Mouse (Mus musculus) limb, embryonic 12.5 days (tissue): ENCODE measurements around the gene Zbtb22. TPM values are rescaled to one million over a fixed set of nuclear protein-coding genes. Genes with fewer than 3 reads are reported as not detected.
A peak's percentile ranks its signal among the peaks of the same experiment; 100 is the strongest.

Experiments used
- ATAC-seq: fragments of 200-750 bp; cut with Nextera tagmentation; 2 replicates; pipeline ENCODE4 v1.8.0; 2017; ENCODE audit warnings: low read depth, moderate TSS enrichment; ENCODE audit not compliant: insufficient number of reproducible peaks, insufficient read depth, low FRiP score, low TSS enrichment
- H3K27ac ChIP-seq: fragments of 300-500 bp; sonication (generic); 2 replicates; pipeline ENCODE4 v1.5.1; 2016; ENCODE audit warnings: mild to moderate bottlenecking, moderate library complexity
- H3K27me3 ChIP-seq: fragments of 300-500 bp; sonication (generic); 2 replicates; pipeline ENCODE4 v1.6.1; 2016; ENCODE audit warnings: mild to moderate bottlenecking, moderate library complexity
- H3K36me3 ChIP-seq: fragments of 300-500 bp; sonication (generic); 2 replicates; pipeline ENCODE4 v1.6.1; 2016; ENCODE audit warnings: mild to moderate bottlenecking, moderate library complexity
- H3K4me1 ChIP-seq: fragments of 300-500 bp; sonication (generic); replicated peaks from 2 replicates; pipeline ENCODE4 v1.6.1; 2016
- H3K4me2 ChIP-seq: fragments of 300-500 bp; sonication (generic); 2 replicates; pipeline ENCODE4 v1.6.1; 2016; ENCODE audit warnings: mild to moderate bottlenecking, moderate library complexity
- H3K4me3 ChIP-seq: fragments of 300-500 bp; sonication (generic); replicated peaks from 2 replicates; pipeline ENCODE4 v1.5.1; 2016; ENCODE audit warnings: mild to moderate bottlenecking
- H3K9ac ChIP-seq: fragments of 300-500 bp; sonication (generic); replicated peaks from 2 replicates; pipeline ENCODE4 v1.6.1; 2016; ENCODE audit warnings: mild to moderate bottlenecking, moderate library complexity
- H3K9me3 ChIP-seq: fragments of 300-500 bp; sonication (generic); 2 replicates; pipeline ENCODE4 v1.6.1; 2016; ENCODE audit warnings: mild to moderate bottlenecking, moderate library complexity
- WGBS: fragments of 180-500 bp; shearing (Covaris S2); methylation state at CpG from one replicate; pipeline ENCODE4 v1.1.7; 2016; 5-methylcytosine and 5-hydroxymethylcytosine counted together
- polyA plus RNA-seq: library from polyadenylated mRNA; unstranded; fragments of >200 nt; fragmentation: Nextera tagmentation; extraction: Ambion mirVana; gene quantifications from 2 replicates; pipeline ENCODE4 v1.2.1, GENCODE M21; 2016

Zbtb22 gene
- polyA plus RNA-seq, 1 experiment from 2014 or later, result 22.4 TPM

DNA sequence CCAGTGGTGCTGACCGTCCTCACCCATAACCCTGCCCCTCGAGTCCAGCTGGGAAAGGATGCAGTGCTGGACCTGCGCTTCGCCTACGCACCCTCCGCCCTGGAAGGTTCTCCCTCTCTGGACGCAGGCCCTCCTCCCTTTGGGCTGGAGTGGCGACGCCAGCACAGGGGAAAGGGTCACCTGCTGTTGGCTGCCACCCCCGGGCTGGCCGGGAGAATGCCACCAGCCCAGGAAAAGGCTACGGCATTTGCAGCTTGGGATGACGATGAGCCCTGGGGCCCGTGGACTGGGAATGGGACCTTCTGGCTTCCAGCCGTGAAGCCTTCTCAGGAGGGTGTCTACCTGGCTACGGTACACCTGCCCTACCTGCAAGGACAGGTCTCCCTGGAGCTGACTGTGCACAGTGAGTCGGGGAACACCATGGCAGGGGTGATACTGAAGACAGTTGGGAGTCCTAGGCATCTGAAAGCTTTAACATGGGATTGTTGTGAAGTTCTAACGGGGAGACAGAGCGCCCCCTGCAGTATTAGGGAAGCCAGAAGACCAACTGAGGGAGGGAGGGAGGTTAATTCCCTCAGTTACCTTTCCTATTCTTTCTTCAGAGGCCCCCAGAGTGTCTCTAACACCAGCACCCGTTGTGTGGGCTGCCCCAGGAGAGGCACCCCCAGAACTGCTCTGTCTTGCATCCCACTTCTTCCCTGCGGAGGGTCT is 9.9 kb downstream of the Zbtb22 start:
- no peaks in the 10 kb centered on the region for H3K9me3 ChIP-seq
- no peak overlapping the region for H3K9ac ChIP-seq
- H3K4me3 ChIP-seq, result no peak overlapping the region

DNA sequence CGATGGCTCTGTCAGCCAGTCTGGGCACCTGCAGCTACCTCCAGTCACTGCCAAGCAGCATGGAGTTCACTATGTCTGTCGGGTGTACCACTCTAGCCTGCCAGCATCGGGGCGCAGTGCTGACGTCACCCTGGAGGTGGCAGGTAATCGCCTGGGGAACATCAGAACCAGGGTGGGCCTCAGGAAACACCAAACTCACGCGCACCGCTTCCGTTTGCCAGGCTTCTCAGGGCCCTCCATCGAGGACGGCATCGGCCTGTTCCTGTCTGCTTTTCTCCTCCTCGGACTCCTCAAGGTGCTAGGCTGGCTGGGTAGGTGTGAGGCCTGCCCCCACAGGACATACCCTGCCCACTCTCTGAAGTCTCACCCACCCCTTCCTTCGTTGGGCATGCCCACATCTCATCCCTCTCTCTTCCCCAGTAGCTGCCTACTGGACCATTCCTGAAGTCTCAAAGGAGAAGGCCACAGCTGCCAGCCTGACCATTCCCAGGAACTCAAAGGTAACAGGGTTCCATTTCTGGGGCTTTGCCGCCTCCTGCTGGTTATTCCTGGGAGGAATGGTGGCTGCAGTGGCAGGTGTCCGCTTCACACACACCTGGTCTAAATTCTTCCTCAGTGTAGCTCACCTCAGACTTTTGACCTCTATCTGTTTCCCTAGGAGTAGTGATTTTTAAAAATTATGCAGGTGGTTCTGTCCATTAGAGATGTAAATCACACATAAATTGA is 10.7 kb downstream of the Zbtb22 start:
- Histone ChIP-seq H3K9ac (no peak overlapping the region), H3K4me1 (peaks cover 15% of the 10 kb centered on the region), H3K9me3 (no peaks in the 10 kb centered on the region), H3K4me2 (no peak overlapping the region), H3K27ac (no peak overlapping the region), H3K36me3 (peaks cover 29% of the 10 kb centered on the region), H3K27me3 (no peaks in the 10 kb centered on the region), H3K4me3 (no peak overlapping the region)
- 79% methylated on average over 17 of the region's 17 CpGs for whole genome bisulfite sequencing
- no peak for ATAC-seq

More for the DNA sequence above, 9.9 kb downstream of the Zbtb22 start:
- Histone ChIP-seq H3K27me3 (no peaks in the 10 kb centered on the region), H3K4me1 (peaks cover 9% of the 10 kb centered on the region), H3K27ac (no peak overlapping the region), H3K36me3 (peaks cover 29% of the 10 kb centered on the region), H3K4me2 (no peak overlapping the region)
- 81% methylated on average over 21 of the region's 21 CpGs for WGBS
- no peak for ATAC-seq

DNA sequence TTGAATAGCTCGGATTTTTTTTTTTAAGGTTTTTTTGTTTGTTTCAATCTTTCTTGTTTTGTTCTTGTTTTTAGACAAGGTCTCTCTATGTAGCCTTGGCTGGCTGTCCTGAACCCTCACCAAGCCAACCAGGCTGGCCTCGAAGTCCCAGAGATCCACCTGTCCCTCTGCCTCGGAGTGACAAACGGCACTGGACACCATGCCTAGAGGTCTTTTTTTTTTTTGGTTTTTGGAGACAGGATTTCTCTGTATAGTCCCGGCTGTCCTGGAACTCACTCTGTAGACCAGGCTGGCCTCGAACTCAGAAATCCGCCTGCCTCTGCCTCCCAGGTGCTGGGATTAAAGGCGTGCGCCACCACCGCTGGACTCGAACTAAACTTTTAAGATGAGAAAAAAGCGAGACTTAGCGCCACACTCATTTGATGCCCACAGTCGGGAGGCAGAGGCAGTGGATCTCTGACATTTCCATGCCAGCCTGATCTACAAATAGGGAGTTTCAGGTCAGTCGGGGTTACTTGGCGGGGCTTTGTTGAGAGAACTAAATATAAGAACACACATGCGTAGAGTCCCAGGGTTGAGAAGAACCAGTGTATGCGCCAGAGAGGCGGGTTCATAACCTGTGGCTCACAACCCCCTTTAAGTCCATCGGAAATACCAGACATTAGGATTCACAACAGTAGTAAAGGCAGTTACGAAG is 12.7 kb downstream of the Zbtb22 start:
- Histone ChIP-seq H3K9ac (peak overlapping the region; percentile 74), H3K36me3 (peaks cover 45% of the 10 kb centered on the region), H3K27ac (no peak overlapping the region), H3K4me2 (peak overlapping the region; percentile 88), H3K27me3 (no peaks in the 10 kb centered on the region), H3K4me1 (peaks cover 18% of the 10 kb centered on the region), H3K9me3 (no peaks in the 10 kb centered on the region), H3K4me3 (peak overlapping the region; percentile 73)
- WGBS, result 63% methylated on average over 21 of the region's 21 CpGs
- no peak for ATAC-seq

DNA sequence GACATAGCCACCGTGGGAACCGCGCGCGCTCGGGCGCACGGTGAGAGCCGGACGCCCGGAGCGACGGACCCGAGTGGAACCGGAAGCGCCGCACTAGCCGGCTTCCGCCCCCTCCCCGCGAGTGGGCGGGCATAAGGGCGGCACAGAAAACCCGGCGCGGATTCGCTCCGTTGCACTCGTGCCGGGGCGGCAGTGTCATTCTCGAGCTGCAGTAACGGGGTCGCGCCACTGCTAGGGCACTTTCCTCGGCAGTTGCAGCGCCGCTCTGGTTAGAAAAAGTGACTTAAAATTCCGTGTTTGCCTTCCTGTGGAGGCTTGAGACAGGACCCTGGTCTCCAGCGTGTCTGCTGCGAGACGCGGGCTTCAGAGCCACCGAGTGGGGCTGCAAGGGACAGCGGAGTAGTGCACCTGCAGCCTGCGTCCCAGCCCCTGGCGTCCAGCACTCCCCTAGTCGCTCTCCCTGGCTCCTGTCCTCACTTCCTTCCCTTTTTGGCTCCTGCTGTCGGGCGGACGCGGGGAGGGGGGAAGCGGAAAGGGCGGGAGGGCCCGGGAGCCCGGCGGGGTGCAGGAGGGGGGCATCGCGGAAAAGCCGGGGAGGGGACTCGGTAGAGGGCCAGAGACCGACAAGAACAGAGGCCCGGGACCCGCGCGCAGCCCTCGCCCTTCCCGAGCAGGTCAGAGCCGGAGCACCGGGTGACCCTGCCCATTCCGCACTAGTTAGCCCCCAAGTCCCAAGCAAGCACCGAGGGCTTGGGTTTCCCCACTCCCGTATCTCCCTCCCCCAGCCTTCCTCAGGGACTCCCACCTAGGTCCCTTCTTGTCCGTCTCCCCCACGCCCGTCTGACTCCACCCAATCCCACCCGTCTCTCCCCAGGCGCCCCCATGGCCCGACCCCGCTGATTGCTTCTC is 13.9 kb downstream of the Zbtb22 start, which contains the start of gene Rgl2:
Gene Rgl2, plus strand, starts transcription at position 173 of the 909 bp plus-strand sequence.
- ATAC-seq, result peak; percentile 63

DNA sequence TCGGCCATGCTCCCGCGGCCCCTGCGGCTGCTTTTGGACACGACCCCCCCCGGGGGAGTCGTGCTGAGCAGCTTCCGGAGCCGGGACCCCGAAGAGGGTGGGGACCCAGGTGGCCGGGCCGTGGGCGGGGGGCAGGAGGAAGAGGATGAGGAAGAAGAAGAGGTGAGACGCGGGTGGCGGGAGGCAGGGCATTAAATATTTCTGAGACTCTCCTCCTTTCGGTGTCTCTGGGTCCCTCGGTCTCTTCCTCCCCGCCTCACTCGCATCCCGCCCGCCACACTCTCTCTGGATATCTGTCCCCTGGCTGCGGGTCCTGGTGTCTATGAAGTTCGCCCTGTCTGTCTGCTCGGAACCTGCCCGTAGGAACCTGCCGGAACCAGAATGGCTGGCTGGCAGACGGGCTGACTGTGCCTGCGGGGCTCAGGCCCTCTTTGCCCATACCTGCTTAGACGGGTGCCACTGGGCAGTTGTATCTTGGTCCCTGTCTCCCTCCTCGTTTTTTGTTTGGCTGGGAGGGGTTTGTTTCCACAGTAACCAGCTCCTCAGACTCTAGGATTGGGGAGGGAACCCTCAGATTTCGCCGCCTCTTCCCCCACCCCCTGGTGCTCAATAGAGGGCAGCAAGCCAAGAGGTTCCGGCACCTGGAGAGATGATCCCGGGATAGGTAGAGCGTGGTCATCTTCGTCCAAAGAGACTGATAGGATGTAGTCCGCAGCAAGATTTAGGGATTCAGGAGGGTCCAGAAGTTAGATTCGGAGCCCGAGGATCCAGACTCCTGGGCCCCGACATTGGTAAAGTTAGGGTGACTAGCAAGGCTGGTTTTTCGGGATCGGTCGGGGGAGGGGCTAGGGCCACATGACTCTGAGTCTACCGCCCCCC is 14.8 kb downstream of the Zbtb22 start:
- Histone ChIP-seq H3K36me3 (peaks cover 59% of the 10 kb centered on the region), H3K9ac (peak overlapping the region; percentile 74), H3K4me3 (peak overlapping the region; percentile 73), H3K27me3 (no peaks in the 10 kb centered on the region), H3K9me3 (no peaks in the 10 kb centered on the region), H3K27ac (peak overlapping the region; percentile 97), H3K4me2 (peak overlapping the region; percentile 88), H3K4me1 (peaks cover 18% of the 10 kb centered on the region)
- ATAC-seq, result no peak
- under 1% methylated on average over 45 of the region's 45 CpGs for WGBS

More for the DNA sequence above, 13.9 kb downstream of the Zbtb22 start, which contains the start of gene Rgl2:
- Histone ChIP-seq H3K4me3 (peak within 1 kb of the TSS; percentile 73), H3K27me3 (no peaks in the 10 kb centered on the region), H3K36me3 (peaks cover 57% of the 10 kb centered on the region), H3K4me2 (peak within 1 kb of the TSS; percentile 88), H3K4me1 (peaks cover 18% of the 10 kb centered on the region), H3K9ac (peak within 1 kb of the TSS; percentile 74), H3K9me3 (no peaks in the 10 kb centered on the region), H3K27ac (peak within 1 kb of the TSS; percentile 97)
- WGBS, result under 1% methylated on average over 73 of the region's 80 CpGs

DNA sequence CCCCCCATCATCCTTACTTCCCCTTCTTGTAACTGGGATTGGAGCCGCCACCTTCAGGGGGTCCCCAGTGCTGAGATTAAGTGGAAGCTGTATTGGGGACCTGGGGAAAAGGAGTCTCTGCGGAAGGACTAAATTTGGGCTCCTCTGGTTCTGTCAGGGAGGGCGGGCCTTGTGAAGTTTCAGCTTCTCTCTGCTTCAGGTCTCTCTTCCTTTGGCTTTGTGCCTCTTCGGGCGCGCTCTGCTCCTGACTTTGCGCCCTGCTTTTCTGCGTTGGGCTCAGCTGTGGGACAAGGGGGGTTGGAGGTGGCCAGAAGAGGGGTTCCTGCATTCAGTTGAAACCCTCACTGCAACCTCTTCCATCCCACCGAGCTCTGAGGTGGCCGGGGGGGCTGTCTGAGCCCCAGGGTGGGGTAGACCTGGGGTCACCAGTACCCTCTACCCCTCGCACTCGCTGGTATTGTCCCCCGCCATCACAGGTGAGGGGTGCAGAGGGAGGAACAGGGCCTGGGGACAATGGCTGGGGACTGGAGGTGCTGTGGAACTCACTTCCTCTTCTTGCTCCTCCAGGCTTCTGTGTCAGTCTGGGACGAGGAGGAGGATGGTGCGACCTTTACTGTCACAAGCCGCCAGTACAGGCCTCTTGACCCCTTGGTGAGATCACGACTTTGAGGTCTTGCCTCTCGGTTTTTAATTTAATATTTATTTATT is 15.6 kb downstream of the Zbtb22 start:
- Histone ChIP-seq H3K4me1 (peaks cover 18% of the 10 kb centered on the region), H3K4me2 (peak overlapping the region; percentile 88), H3K36me3 (peaks cover 59% of the 10 kb centered on the region), H3K9ac (peak overlapping the region; percentile 74; the same call in 1 of the 2 replicates), H3K4me3 (peak overlapping the region; percentile 73), H3K27me3 (no peaks in the 10 kb centered on the region), H3K27ac (0 out of 2 replicates have a peak overlapping the region, but pooled peaks have one; percentile 17), H3K9me3 (no peaks in the 10 kb centered on the region)
- WGBS, result 31% methylated on average over 18 of the region's 18 CpGs
- no peak for ATAC-seq

DNA sequence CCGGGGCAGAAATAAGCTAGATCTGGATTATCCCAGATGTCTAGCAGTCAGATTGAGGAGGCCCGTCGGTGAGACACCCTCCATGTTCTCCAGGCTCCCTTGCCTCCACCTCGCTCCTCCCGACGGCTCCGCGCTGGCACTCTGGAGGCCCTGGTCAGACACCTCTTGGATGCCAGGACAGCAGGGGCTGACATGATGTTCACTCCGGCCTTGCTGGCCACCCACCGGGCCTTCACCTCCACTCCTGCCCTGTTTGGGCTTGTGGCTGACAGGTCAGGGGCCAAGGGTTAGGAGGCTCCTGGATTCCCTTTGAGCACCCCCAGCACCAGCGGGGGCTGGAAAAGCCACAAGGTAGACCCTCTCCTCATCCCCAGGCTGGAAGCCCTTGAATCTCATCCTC is 16.2 kb downstream of the Zbtb22 start:
- Histone ChIP-seq H3K4me1 (peaks cover 18% of the 10 kb centered on the region), H3K4me2 (0 out of 2 replicates have a peak overlapping the region, but pooled peaks have one; percentile 88), H3K4me3 (no peak overlapping the region), H3K27me3 (no peaks in the 10 kb centered on the region), H3K27ac (no peak overlapping the region), H3K9ac (no peak overlapping the region), H3K36me3 (peaks cover 58% of the 10 kb centered on the region), H3K9me3 (no peaks in the 10 kb centered on the region)
- 89% methylated on average over 11 of the region's 11 CpGs for WGBS
- ATAC-seq, result no peak

DNA sequence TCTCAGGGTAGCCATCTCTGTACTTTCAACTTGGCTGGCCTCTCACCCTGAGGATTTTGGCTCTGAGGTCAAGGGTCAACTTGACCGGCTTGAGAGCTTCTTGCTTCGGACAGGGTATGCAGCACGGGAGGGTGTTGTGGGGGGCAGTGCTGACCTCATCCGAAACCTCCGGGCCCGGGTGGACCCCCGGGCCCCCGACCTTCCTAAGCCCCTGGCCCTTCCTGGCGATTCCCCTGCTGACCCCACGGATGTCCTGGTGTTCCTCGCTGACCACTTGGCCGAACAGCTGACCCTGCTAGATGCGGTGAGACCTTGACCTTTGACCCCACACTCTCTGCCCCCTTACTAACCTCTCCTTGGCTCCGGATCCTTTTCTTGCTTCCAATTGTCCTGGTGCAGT is 16.7 kb downstream of the Zbtb22 start:
- Histone ChIP-seq H3K27ac (no peak overlapping the region), H3K4me2 (no peak overlapping the region), H3K4me3 (no peak overlapping the region), H3K9ac (no peak overlapping the region), H3K36me3 (peaks cover 60% of the 10 kb centered on the region), H3K4me1 (peaks cover 18% of the 10 kb centered on the region), H3K27me3 (no peaks in the 10 kb centered on the region), H3K9me3 (no peaks in the 10 kb centered on the region)
- WGBS, result 89% methylated on average over 14 of the region's 14 CpGs
- no peak for ATAC-seq

DNA sequence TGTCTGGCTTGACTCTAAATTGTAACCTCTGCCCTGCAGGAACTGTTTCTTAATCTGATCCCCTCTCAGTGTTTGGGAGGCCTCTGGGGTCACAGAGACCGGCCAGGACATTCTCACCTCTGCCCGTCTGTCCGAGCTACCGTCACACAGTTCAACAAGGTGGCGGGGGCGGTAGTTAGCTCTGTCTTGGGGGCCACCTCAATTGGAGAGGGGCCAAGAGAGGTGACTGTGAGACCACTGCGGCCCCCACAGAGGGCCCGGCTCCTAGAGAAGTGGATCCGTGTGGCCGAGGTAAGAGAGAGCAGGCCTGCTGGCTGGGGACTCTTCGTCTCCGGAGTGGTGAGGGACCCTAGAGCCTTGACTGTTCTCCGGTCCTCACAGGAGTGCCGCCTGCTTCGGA is 17.3 kb downstream of the Zbtb22 start:
- H3K4me1 ChIP-seq, result peaks cover 17% of the 10 kb centered on the region
- H3K36me3 ChIP-seq, result peaks cover 59% of the 10 kb centered on the region
- no peaks in the 10 kb centered on the region for H3K9me3 ChIP-seq
- no peak overlapping the region for H3K9ac ChIP-seq
- H3K27ac ChIP-seq, result no peak overlapping the region
- 93% methylated on average over 15 of the region's 15 CpGs for WGBS
- no peak overlapping the region for H3K4me2 ChIP-seq
- ATAC-seq, result no peak
- H3K4me3 ChIP-seq, result no peak overlapping the region
- H3K27me3 ChIP-seq, result no peaks in the 10 kb centered on the region
